Mouse (Mus musculus) ES-Bruce4 (cell line): ENCODE results near the gene Sh3rf1.

ENCODE experiments used
- CTCF ChIP-seq: IDR thresholded peaks from one replicate; pipeline ENCODE4 v1.8.1; 2011; ENCODE audit warnings: low read depth, low read length
- EP300 ChIP-seq: IDR thresholded peaks from 2 replicates; pipeline ENCODE4 v1.6.1; 2011; ENCODE audit warnings: low read depth, low read length; ENCODE audit not compliant: insufficient read depth
- POLR2A ChIP-seq: IDR thresholded peaks from one replicate; pipeline ENCODE4 v1.8.1; 2011; ENCODE audit warnings: low read length; ENCODE audit not compliant: insufficient read depth

DNA sequence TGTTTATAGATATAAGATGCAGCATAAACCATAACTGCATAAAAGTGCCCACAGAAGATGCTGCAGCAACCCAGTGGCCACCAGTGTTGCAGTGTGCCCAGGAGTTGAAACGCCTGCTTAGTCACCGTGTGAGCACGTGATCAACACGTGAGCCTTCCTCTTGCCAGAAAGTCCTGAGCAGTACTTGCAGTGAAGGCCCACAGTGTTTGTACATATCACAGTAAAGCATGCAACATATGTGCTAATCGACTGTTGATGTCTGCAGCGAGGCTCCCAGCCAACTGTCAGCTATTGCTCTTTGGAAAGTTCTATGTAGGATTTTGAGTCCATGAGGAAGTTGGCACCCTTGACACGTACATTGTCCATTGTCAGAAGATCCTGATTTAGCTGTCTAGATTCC, 174.1 kb downstream of the Sh3rf1 start:
- TF ChIP-seq CTCF (no peak), POLR2A (no peak), EP300 (no peak)
